Mouse (Mus musculus) lung, postnatal 0 days (tissue): Measurements from ENCODE around the gene Ppdpf.

Source experiments
- CTCF ChIP-seq: IDR thresholded peaks from 2 replicates; pipeline ENCODE4 v1.5.1; 2016; ENCODE audit warnings: antibody characterized with exemption, mild to moderate bottlenecking
- EP300 ChIP-seq: IDR thresholded peaks from 2 replicates; pipeline ENCODE4 v1.6.1; 2016; ENCODE audit warnings: antibody characterized with exemption, mild to moderate bottlenecking, control low read depth

DNA sequence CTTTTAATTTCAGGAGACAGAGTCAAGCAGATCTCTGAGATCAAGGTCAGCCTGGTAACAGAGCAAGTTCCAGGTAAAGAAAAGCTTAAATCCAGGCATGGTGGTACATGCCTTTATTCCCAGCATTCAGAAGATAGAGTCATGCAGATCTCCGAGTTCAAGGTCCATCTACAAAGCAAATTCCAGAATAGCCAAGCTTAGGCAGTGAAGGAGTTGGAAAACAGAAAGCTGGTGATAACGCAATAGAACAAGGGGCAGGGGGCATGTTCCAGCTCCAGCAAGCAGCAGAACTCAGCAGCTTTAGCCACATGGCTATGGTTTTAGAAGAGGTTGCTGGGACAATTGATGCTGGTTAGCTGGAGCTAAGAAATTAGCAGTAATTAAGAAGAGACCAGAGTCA is 37.9 kb downstream of the Ppdpf start:
- TF ChIP-seq CTCF (no peak), EP300 (no peak)
